Mouse (Mus musculus) heart, embryonic 14.5 days (tissue): ENCODE results near the gene Scube1. TPM values are rescaled to one million over a fixed set of nuclear protein-coding genes. Genes with fewer than 3 reads are reported as not detected.

ENCODE experiments used
- ATAC-seq: fragments of 200-750 bp; cut with Nextera tagmentation; 2 replicates; pipeline ENCODE4 v1.8.0; 2017; ENCODE audit warnings: low read depth, moderate TSS enrichment; ENCODE audit not compliant: insufficient number of reproducible peaks, insufficient read depth, low FRiP score
- H3K27ac ChIP-seq, 2 experiments: fragments of 200-500 bp in 1 of 2; fragments of 300-500 bp in 1 of 2; sonication (generic) in 1 of 2; replicated peaks in 1 of 2; 2 replicates each; pipeline ENCODE4 v1.5.1; 2012 to 2014; ENCODE audit warnings: low read depth in 2 of 2, low read length in 2 of 2, control low read depth in 1 of 2, mild to moderate bottlenecking in 1 of 2, mixed read lengths in 1 of 2; ENCODE audit not compliant: control insufficient read depth in 1 of 2, insufficient read depth in 1 of 2
- H3K27me3 ChIP-seq: fragments of 300-500 bp; sonication (generic); 2 replicates; pipeline ENCODE4 v1.6.1; 2014; ENCODE audit warnings: mild to moderate bottlenecking, low read length, control low read depth; ENCODE audit not compliant: control insufficient read depth, insufficient read depth
- H3K36me3 ChIP-seq: fragments of 300-500 bp; sonication (generic); 2 replicates; pipeline ENCODE4 v1.6.1; 2014; ENCODE audit warnings: mild to moderate bottlenecking, control low read depth, low read length, mixed read lengths; ENCODE audit not compliant: control insufficient read depth, insufficient read depth
- H3K4me1 ChIP-seq, 2 experiments: fragments of 200-500 bp in 1 of 2; fragments of 300-500 bp in 1 of 2; sonication (generic) in 1 of 2; 2 replicates each; pipeline ENCODE4 v1.6.1; 2012 to 2014; ENCODE audit warnings: low read length in 2 of 2, control low read depth in 1 of 2, mixed read lengths in 1 of 2; ENCODE audit not compliant: control insufficient read depth in 2 of 2, insufficient read depth in 2 of 2
- H3K4me2 ChIP-seq: fragments of 300-500 bp; sonication (generic); 2 replicates; pipeline ENCODE4 v1.6.1; 2014; ENCODE audit warnings: mild to moderate bottlenecking, low read length
- H3K4me3 ChIP-seq, 2 experiments: fragments of 200-500 bp in 1 of 2; fragments of 300-500 bp in 1 of 2; sonication (generic) in 1 of 2; 2 replicates each; pipeline ENCODE4 v1.5.1; 2012 to 2014; ENCODE audit warnings: low read length in 2 of 2, mild to moderate bottlenecking in 2 of 2, control low read depth in 1 of 2, low read depth in 1 of 2, moderate library complexity in 1 of 2; ENCODE audit not compliant: control insufficient read depth in 1 of 2, insufficient read depth in 1 of 2
- H3K9ac ChIP-seq: fragments of 300-500 bp; sonication (generic); 2 replicates; pipeline ENCODE4 v1.6.1; 2014; ENCODE audit warnings: mild to moderate bottlenecking, low read length
- H3K9me3 ChIP-seq: fragments of 300-500 bp; sonication (generic); 2 replicates; pipeline ENCODE4 v1.6.1; 2016; ENCODE audit warnings: low read length, control low read depth; ENCODE audit not compliant: control insufficient read depth
- WGBS: fragments of 180-500 bp; shearing (Covaris S2); extraction: QIAGEN DNeasy Blood & Tissue Kit; methylation state at CpG from one replicate; pipeline ENCODE4 v1.1.7; 2014; 5-methylcytosine and 5-hydroxymethylcytosine counted together
- polyA plus RNA-seq: library from polyadenylated mRNA; unstranded; fragments of >200 nt; fragmentation: Nextera tagmentation; extraction: Ambion mirVana; gene quantifications from 2 replicates; pipeline ENCODE4 v1.2.1, GENCODE M21; 2014

The Scube1 gene
- polyA plus RNA-seq, 1 experiment from 2014 or later: 7.4 TPM

DNA sequence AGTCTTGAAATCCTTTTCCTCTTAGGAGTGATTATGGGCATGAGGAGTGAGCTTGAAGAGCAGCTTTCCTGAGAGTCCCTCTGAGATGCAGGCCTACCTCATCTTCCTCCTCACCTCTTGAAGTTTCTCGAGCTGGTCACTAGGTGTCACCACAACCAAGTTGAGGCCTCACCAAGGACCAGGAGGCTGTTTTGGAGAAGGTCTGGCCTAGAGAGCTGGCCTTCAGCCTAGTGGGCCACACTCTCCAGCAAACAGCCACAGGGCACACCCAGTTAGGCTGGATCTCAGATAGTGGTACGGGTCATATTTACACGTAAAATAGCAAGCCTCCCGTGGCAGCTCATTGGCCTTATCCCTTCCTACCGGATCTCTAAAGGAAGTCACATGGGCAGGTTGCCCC lies 60.1 kb downstream of the Scube1 start:
- no peak overlapping the region for H3K4me2 ChIP-seq
- H3K4me1 ChIP-seq: peaks cover 0 to 9% of the 10 kb centered on the region in 2 experiments; a peak in 1 of 4 replicates
- H3K9ac ChIP-seq: no peak overlapping the region
- H3K27me3 ChIP-seq: no peaks in the 10 kb centered on the region
- no peaks in the 10 kb centered on the region for H3K36me3 ChIP-seq
- no peaks in the 10 kb centered on the region for H3K9me3 ChIP-seq
- no peak overlapping the region for H3K4me3 ChIP-seq
- 35% methylated on average over 5 of the region's 5 CpGs for WGBS
- no peak; the same call in 1 of the 2 replicates for ATAC-seq
- no peak overlapping the region for H3K27ac ChIP-seq

DNA sequence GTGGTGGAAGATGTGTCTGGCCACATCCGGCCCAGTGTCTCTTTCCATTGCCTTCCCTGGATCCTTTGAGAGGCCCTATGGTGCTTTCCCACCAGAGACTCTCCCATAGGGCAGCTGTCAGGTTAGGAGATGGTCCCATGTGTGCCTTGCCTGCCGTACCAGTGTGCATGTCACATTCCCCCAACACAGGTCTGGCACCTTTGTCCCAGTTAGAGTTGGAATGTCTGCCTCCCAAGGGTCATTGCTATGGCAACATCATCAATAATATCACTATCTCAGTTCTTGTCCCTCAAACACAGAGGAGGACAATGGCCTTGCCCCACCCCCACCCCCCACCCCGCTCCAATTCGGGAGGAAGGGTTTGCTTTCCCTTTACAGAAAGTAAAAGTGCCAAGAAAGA lies 61.8 kb downstream of the Scube1 start:
- ATAC-seq: no peak
- H3K27ac ChIP-seq: no peak overlapping the region

DNA sequence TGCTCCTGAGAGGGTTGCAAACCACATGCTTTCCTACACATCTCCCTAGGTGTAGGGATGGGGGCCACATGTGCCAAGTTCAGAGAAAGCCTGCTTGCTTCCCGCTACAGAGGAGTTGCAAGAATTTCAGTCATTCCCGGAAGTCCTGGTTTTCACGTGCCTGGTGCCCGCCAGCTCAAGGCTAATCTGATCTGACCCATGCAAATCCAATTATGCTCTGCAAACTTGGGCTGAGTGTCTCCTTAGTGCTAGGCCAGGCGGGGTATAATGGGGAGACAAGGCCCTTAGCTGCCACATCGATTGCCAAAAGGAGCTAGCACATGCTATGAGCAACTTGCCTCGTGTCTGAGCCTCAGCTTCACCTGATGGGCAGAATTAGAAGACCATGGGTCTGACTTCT lies 62.7 kb downstream of the Scube1 start:
- H3K9ac ChIP-seq: no peak overlapping the region
- H3K27me3 ChIP-seq: no peaks in the 10 kb centered on the region
- peaks cover 0 to 7% of the 10 kb centered on the region in 2 experiments; a peak in 1 of 4 replicates for H3K4me1 ChIP-seq
- H3K4me2 ChIP-seq: no peak overlapping the region
- WGBS: 42% methylated on average over 7 of the region's 7 CpGs
- H3K27ac ChIP-seq: no peak overlapping the region
- H3K36me3 ChIP-seq: no peaks in the 10 kb centered on the region
- H3K4me3 ChIP-seq: no peak overlapping the region
- H3K9me3 ChIP-seq: no peaks in the 10 kb centered on the region
- no peak for ATAC-seq

More for the DNA sequence above, 61.8 kb downstream of the Scube1 start:
- Histone ChIP-seq H3K27me3 (no peaks in the 10 kb centered on the region), H3K4me2 (no peak overlapping the region), H3K36me3 (no peaks in the 10 kb centered on the region), H3K9me3 (no peaks in the 10 kb centered on the region), H3K4me3 (no peak overlapping the region), H3K4me1 (peaks cover 0 to 9% of the 10 kb centered on the region in 2 experiments; a peak in 1 of 4 replicates), H3K9ac (no peak overlapping the region)
- WGBS: 57% methylated on average over 4 of the region's 4 CpGs

DNA sequence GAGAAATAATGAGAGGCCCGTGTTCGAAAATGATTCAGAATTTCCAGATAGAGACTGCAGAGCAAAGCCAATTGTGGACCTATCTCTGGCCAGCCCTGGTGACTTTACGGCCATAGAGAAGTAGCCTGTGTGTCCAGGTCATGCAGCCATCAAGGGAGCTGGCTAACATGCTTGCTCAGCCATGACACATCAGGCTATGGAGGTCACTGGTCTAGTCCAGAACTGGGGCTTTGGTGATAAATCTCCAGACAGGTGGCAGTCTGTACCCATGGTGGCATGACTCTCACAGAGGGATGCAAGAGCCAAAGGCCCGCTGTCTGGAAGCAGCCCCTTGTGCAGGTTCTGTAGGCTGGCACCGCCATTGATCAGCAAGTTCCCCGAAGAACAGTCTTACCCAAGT lies 82.3 kb downstream of the Scube1 start:
- ATAC-seq: no peak
- H3K4me1 ChIP-seq: peaks cover 21 to 27% of the 10 kb centered on the region in 2 experiments
- H3K4me3 ChIP-seq: no peak overlapping the region
- no peak overlapping the region for H3K4me2 ChIP-seq
- no peak overlapping the region for H3K27ac ChIP-seq
- no peaks in the 10 kb centered on the region for H3K36me3 ChIP-seq
- WGBS: 91% methylated on average over 6 of the region's 6 CpGs
- no peak overlapping the region for H3K9ac ChIP-seq
- no peaks in the 10 kb centered on the region for H3K27me3 ChIP-seq
- no peaks in the 10 kb centered on the region for H3K9me3 ChIP-seq

DNA sequence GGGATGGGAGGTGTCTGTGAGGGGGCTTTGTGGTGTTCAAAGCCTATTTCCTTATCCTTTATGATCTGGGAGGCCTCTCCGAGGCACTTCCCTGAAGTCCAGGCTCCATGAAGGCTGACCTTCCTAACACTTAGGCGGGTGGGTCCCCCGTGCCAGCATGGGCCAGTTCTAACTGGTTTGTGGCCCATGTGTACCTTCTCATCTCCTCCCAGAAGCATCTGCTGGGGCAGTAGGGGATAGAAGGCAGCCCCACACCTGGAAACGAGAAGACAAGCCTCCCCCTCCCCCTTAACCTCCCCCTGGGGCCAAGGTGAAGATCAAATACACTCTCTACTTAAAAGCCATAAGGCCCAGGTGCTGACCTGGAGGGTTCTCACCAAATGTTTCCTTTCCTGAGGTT lies 84.6 kb downstream of the Scube1 start:
- Histone ChIP-seq H3K36me3 (no peaks in the 10 kb centered on the region), H3K27me3 (no peaks in the 10 kb centered on the region), H3K4me2 (no peak overlapping the region), H3K4me3 (no peak overlapping the region), H3K4me1 (peaks cover 32 to 34% of the 10 kb centered on the region in 2 experiments), H3K9me3 (no peaks in the 10 kb centered on the region), H3K27ac (peak overlapping the region in 1 of 2 experiments; percentile 44; a peak in 1 of 4 replicates), H3K9ac (no peak overlapping the region)
- 50% methylated on average over 4 of the region's 4 CpGs for WGBS
- ATAC-seq: no peak

DNA sequence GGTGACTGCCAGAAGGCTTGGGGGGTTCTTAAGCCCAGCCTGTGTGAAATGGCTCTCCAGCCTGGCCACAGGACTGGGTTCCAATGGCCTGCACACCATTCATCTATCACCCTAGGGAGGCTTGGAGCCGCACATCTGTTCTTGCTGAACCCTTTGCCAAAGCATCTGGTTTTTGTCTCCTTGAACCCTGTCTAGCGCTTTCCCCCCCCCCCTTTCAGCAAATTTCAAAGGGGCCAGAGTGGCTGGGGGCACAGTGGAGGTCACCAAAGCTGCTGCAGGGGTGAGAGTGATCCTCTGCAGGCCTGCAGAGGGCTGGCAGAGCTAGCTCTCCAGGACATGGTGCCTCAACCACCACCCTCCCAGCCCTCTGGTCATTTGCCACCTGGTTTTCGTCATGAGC lies 85.7 kb downstream of the Scube1 start:
- peaks cover 32 to 34% of the 10 kb centered on the region in 2 experiments for H3K4me1 ChIP-seq
- peak; percentile 54 for ATAC-seq
- H3K27me3 ChIP-seq: no peaks in the 10 kb centered on the region
- no peak overlapping the region for H3K9ac ChIP-seq
- no peak overlapping the region for H3K4me2 ChIP-seq
- H3K9me3 ChIP-seq: no peaks in the 10 kb centered on the region
- H3K27ac ChIP-seq: 0 out of 4 replicates have a peak overlapping the region, but pooled peaks of 1 of the 2 experiments have one; percentile 43
- H3K4me3 ChIP-seq: no peak overlapping the region
- no peaks in the 10 kb centered on the region for H3K36me3 ChIP-seq
- WGBS: 24% methylated on average over 3 of the region's 3 CpGs

DNA sequence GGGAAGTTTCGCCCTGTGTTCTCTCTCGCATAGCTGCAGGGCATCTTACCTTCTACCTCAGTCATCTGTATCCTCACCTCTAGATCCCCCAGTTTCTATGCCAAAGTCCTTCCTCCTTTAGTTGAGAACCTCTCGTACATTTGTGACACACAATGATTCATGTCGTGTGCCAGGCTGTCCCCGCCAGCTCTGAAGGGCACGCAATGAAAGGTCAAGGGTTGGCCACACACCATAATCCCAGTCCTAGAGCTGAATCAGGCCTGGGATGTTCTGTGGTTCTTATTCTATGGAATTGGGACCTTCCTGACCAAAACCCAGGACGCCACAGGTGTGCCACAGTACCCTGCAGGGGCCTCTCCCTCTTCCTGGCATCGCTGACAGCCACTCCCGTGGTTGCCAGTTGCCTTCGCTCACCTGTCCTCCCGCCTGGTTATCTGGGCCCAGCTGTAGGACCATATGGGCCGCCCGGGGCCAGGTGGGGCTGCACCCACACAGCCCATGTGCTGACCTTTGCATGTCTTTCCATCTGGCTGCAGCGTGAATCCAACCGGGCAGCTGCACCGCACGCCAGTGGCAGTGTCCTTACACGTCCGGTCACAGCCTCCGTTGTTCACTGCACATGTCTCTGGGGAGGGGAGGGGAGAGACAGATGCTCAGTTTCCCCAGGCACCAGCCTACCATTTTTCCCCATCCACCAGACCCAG lies 86.5 kb downstream of the Scube1 start:
- no peaks in the 10 kb centered on the region for H3K9me3 ChIP-seq
- H3K27ac ChIP-seq: peak overlapping the region in 1 of 2 experiments; percentile 43; a peak in 1 of 4 replicates
- no peaks in the 10 kb centered on the region for H3K27me3 ChIP-seq
- no peak for ATAC-seq
- H3K9ac ChIP-seq: no peak overlapping the region
- WGBS: 87% methylated on average over 20 of the region's 20 CpGs
- H3K4me2 ChIP-seq: no peak overlapping the region
- no peak overlapping the region for H3K4me3 ChIP-seq
- peaks cover 32 to 34% of the 10 kb centered on the region in 2 experiments for H3K4me1 ChIP-seq
- no peaks in the 10 kb centered on the region for H3K36me3 ChIP-seq

DNA sequence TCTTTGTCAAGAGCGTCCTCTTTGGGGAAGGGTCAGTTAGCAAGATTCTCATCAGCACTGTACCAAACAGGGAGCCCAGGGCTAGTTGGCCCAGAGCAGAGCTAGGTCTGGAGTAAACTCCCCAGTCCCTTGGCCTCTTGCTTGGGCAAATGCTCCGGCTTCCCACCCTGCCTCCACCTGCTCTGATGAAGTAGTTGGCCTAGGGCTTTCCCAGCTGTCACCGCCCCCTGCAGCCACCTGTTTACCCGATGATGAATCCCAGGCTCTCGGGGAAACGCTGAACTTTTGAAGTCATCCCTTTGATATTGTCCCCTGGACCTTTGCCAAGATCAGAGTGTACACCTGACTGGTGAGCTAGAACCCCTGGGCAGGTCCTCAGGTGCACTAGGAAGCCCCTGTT lies 88.1 kb downstream of the Scube1 start:
- no peak overlapping the region for H3K9ac ChIP-seq
- no peaks in the 10 kb centered on the region for H3K36me3 ChIP-seq
- peaks cover 32 to 34% of the 10 kb centered on the region in 2 experiments for H3K4me1 ChIP-seq
- no peak overlapping the region for H3K4me2 ChIP-seq
- WGBS: 36% methylated on average over 6 of the region's 6 CpGs
- H3K4me3 ChIP-seq: no peak overlapping the region
- H3K27ac ChIP-seq: no peak overlapping the region
- no peaks in the 10 kb centered on the region for H3K9me3 ChIP-seq
- no peak for ATAC-seq
- H3K27me3 ChIP-seq: no peaks in the 10 kb centered on the region
